Mouse (Mus musculus): ENCODE measurements around the gene Rai1.

DNA sequence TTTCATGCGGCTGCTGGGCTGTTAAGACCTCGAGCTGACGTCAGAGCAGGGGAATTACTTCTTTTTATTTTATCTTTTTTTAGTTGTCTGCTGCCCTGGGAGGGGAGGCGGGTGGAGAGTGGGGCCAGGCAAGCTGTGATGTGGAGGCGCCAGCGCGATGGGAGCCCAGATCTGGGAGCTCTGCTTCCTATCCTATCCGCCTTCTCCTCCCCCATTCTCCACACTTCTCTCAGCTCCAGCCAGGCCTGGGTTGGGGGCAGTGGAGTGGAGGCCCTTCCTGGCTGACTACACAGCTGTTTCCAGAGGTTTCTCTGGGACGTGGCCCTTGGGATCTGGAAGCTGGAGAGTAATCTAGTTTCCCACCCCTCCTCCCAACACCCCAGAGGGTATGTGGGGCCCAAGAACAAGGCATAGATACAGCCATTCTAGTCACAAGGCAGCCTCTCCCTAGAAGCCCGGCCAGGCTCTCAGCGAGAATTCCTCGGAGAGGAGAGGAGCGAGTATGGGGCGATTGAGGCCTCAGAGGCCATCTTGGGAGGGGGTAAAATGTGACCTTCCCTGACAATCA, 1.8 kb downstream of the Rai1 start:
- TF ChIP-seq GATA1 (IDR thresholded peaks at IDR 0.05; ENCODE audit: borderline replicate concordance, low read length) = no peak
- no peak for TF ChIP-seq FLI1 (IDR thresholded peaks at IDR 0.05; ENCODE audit: low read length)

Measured in megakaryocyte, embryonic 14.5 days (primary cell).